Mouse (Mus musculus): ENCODE results near the gene Kcnk7.
A peak's percentile ranks its signal among the peaks of the same experiment; 100 is the strongest.

The Kcnk7 gene

GRCm38 (mm10) chr19:5690343-5690735, 13.8 kb upstream of the Kcnk7 start:
- no peak for DNase-seq (ENCODE audit: low spot score)

DNA sequence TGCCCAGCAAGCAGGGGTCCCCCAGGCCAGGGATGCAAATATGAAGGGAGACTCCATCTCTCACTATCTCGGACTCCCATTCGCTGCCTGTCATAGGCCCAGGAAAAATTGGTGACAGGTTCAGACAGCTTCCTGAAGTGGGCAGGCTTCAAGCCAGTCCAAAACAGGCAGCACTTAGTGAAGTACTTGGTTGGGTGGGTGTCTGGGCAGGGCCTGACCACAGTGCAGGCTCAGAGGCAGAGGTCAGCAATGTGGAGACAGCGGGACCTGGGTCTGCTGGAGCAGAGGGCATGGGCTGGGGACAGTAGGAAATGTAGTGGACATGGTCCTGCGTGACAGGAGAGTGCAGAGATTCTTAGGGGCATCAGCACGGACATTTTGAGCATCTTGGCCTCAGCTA, 12.6 kb upstream of the Kcnk7 start:
- no peak for DNase-seq (ENCODE audit: low spot score)

DNA sequence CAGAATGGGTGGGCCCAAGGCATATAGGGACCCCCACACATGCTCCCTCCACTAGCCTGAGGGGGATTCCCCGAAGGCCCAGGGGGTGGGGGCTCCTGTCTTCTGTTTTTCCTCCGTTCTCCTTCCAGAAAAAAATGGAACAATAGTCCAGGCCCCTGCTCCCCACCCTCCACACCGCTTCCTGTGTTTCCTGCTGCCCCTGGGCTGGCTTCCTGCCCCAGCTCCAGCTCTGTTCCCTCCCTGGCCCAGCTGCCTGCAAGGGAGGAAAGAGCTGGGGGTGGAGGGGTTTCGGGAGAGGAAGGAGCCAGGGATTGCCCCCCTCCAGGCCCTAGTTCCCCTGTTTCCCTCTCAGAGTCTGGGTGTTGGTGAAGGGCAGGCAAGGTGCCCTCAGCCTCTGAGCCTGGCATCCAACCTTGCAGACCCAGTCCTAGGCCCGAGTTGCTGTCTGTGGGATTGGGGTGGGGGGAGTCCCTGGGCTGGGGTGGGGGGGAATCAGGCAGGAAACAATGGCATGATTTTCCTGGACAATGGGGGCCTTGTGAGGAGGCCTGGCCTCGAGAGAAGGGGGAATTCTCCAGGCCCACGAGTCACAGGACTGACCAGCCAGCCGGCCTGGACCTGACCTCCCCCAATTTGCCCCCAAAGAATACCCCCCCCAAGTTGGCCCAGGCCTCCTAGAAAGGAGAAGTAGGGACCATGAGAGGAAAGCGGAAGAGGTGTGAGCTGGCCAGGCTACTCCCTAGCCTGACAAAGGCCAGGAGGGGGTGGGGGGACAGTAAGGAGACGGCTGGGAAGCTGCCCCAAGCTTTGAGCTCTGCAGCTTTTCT, 11.9 kb upstream of the Kcnk7 start:
- no peak for DNase-seq (ENCODE audit: low spot score)

DNA sequence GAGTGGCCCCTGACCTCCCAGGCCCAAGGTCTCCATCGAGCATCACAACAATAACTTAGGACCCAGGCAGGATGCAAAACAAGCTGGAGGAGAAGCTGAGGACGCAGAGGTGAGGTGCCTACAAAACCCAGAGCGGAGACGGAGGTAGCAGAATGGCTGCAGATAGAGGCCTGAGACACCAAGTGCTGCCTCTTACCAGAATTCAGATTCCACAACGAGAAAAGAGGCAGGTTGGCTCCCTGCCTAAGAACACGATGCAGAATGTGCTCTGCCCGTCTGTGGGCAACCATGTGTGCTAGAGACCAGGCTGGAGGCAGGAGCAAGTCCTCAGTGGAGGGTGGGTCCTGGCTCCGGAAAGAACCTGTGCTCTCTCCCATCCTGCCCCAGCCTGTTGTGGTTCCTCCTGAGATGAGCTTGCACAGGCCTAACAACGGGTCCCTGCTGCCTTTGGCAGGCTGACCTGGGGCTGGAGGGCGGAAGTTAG, 11.2 kb upstream of the Kcnk7 start:
- DNase-seq (ENCODE audit: low spot score), result no peak

- DNase-seq (ENCODE audit: low spot score), result no peak
Observed at GRCm38 (mm10) chr19:5693801-5694200, 10.4 kb upstream of the Kcnk7 start.

GRCm38 (mm10) chr19:5695849-5696462, 8.2 kb upstream of the Kcnk7 start:
- DNase-seq (ENCODE audit: low spot score), result peak; percentile 73

- no peak for DNase-seq (ENCODE audit: low spot score)
Observed at GRCm38 (mm10) chr19:5704801-5705571, 819 bp downstream of the Kcnk7 start.

GRCm38 (mm10) chr19:5710068-5710467, 5.9 kb downstream of the Kcnk7 start:
- DNase-seq (ENCODE audit: low spot score), result no peak

DNA sequence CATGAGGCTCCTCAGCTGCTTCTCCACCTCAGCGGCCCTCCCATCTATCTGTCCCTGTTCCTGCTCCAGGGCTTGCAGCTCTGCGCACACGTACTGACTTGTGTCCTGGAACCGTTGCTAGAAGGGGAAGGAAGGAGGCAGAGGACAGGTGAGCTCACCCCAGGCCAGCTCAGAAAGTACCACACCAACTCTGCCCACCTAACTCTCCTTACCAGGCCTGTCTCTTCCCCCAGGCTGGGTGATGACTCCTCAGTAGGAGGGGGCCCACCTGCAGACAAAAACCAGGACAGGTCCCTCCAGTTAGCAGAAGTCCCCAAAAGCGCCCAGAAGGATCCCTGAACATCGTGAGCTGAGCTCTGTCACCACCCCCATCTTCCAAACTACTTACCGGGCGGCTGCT, 6.4 kb downstream of the Kcnk7 start:
- DNase-seq (ENCODE audit: low spot score), result no peak

GRCm38 (mm10) chr19:5711218-5711617, 7.1 kb downstream of the Kcnk7 start:
- DNase-seq (ENCODE audit: low spot score), result no peak

- no peak for DNase-seq (ENCODE audit: low spot score)
Observed at GRCm38 (mm10) chr19:5711907-5712460, 7.8 kb downstream of the Kcnk7 start.

DNA sequence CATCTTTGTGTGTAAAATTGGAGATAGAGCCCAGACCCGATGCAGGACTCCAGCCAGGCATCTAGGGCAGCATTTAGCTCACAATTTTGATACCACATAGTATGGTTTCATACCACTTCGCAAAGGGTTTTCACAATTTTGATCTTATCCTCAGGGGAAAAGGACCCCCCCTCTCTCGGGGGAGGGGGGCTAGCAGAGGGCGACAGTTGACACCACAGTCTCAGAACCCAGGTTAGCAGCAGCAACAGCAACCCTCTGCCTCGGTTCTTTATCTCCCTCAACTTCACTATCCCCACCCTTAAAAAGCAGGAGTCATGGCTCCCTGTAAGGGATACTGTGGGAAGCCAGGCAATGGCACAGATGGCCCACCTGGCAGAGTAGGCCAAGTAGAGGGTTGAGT, 9.1 kb downstream of the Kcnk7 start:
- no peak for DNase-seq (ENCODE audit: low spot score)

DNA sequence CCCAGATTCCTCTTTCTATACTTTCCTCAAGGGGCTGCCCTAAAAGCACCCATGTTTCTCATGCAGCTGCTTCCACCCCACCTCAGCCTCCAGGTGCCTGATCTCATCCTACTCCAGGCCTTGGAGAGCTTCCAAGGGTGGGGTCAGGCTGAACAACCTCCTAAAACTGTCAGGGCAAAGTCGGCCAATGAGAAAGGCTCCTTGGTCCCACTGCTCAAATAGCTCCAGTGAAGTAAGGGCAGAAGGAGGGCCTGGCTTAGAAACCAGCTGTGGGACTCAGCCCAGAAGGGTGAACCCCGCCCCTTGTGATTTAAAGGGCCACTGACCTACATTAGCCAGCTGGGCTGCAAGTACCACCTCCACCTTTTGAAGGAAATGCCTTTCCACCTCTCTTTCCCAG, 9.6 kb downstream of the Kcnk7 start:
- DNase-seq (ENCODE audit: low spot score), result no peak

- no peak for DNase-seq (ENCODE audit: low spot score)
Observed at GRCm38 (mm10) chr19:5715793-5716688, 11.9 kb downstream of the Kcnk7 start.

DNA sequence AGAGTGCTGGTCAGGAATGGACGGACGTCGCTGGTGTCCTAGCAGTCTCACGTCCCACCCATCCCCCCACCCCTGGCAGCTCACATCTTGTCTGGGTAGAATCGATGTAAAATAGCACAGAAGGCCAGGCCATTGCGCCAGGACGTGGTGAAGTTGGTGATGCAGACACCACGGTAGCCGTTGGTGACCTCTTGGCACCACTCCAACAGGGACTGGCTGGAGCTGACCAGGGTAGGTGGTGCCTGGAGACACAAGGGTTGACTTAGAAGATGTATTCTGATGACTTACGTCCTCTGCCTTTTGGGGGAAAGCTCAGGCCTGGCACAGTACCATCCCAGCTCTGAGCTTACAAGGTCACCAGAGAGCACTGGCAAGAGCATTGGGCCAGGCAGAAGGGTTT, 12.8 kb downstream of the Kcnk7 start:
- DNase-seq (ENCODE audit: low spot score), result no peak

DNA sequence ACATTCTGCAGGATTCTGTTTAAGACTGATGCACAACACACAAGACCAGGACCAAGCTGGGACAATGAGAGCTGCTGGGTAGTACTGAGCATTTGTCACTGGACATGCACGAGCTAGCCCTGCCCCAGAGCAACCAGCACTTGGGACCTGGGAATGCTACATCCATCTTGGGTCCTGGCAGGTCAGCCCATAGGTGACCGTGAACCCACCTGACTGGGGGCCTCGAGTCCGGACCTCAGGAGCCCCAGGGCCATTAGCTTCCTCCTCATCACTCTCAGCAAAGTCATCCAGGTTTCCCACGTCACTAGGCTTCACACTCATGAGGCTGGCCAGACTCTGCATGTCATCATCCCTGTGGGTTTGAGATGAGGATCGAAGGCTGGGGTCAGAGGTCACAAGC, 17.1 kb downstream of the Kcnk7 start:
- DNase-seq (ENCODE audit: low spot score), result no peak

DNA sequence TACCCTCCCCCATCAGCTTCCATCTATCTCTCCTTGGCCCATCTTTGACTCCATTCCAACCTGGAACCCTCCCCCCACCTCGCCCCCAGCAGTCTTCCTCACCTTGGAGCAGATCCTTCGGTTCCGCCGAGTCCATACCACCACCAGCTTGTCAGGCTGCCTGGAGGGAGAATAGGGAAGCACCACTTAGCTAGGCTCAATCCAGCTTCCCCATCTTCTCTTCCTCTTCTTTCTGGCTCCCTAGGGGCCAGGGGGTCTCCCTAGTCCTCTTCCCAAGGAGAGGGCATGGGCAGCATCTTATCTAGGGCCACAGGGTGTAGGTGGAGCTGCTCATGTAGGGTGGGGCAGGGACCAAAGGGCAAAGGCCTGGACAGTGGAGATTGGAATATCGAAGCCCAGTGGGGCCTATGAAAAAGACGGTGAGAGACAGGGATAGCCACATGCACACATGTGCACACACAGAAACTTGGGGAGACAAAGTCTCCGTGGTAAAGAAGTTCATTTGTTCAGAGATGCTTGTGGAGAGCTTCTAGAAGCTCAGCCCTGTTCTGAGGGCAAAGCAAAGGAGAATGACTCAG, 18.8 kb downstream of the Kcnk7 start:
- no peak for DNase-seq (ENCODE audit: low spot score)

DNA sequence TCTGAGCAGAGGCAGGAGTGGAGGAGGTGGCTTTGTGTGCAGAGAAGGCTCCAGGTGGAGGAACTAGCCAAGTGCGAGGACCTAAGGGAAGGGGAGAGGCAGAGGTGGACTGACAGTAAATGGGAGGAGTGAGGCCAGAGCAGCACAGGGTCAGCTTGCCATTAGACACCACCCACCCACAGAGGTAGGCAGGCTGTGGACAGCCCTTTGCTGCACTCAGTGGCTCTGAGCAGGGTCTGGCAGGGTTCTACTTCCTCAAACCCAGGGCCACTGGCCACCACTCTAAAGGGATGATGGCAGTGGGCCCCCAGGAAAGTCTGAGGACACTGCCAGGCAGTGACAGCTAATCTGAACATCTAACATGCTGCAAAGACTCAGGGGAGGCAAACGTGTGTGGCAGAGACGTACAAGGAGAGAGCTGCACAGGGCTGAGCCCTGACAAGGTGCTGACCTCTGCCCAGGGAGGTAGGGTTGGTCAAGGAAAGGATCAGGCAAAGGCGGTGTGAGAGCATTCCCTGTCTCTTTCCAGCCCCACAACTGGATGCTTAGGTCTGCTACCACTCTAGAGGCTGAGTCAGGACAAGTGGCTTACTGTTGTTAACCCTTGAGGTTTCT, 19.9 kb downstream of the Kcnk7 start:
- no peak for DNase-seq (ENCODE audit: low spot score)

- DNase-seq (ENCODE audit: low spot score), result peak; percentile 35
Observed at GRCm38 (mm10) chr19:5724549-5724941, 20.4 kb downstream of the Kcnk7 start.

GRCm38 (mm10) chr19:5725029-5725707, 21.0 kb downstream of the Kcnk7 start:
- DNase-seq (ENCODE audit: low spot score), result no peak

Measured in testis, postnatal 14 days (tissue).